Mouse (Mus musculus) neutrophil, adult 5-6 weeks (primary cell): ENCODE results near the gene Myo10. TPM values are rescaled to one million over a fixed set of nuclear protein-coding genes. Genes with fewer than 3 reads are reported as not detected.

Experiments
- ATAC-seq: fragments of 151-379, 151-347 bp; 2 replicates; pipeline ENCODE4 v1.8.0; 2017; ENCODE audit warnings: mild to moderate bottlenecking, moderate TSS enrichment; ENCODE audit not compliant: insufficient number of reproducible peaks, poor library complexity, low FRiP score, severe bottlenecking; ENCODE audit errors: extremely low read depth
- total RNA-seq: library from RNA; stranded (forward); fragments of 200-1000 nt; gene quantifications from 2 replicates; pipeline ENCODE4 v1.2.3, GENCODE M21; 2017

Myo10 gene
- total RNA-seq, 1 experiment from 2014 or later: 1.2 TPM

DNA sequence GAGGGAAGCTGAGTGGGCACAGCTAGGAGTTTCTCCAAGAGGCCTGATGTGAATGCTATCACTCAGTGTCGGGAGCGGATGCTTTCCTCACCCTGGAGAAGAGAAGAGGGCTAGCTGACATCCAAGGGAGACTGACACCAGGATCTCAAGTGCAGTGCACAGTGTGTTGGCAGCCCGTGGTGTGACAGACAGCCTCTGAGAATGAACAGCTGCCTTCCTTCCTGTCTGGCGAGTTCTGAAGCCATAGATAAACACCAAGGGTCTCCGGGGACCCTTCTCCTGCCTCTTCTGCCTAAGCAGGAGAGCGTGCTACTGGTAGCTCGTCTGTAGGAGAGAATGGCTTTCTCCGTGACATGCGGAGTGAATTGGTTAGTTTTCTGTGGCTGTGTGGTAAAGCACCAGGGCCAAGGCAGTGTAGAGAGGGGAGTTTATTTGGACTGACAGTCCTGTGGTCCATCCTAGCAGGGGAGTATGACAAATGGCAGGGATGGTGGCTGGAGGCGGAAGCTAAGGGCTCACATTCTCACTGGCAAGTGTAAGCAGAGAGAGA lies 58.0 kb downstream of the Myo10 start:
- no peak for ATAC-seq

GRCm38 (mm10) chr15:25682953-25683507 lies 60.7 kb downstream of the Myo10 start:
- no peak for ATAC-seq

- no peak for ATAC-seq
Observed at GRCm38 (mm10) chr15:25685186-25685585, 62.9 kb downstream of the Myo10 start.

DNA sequence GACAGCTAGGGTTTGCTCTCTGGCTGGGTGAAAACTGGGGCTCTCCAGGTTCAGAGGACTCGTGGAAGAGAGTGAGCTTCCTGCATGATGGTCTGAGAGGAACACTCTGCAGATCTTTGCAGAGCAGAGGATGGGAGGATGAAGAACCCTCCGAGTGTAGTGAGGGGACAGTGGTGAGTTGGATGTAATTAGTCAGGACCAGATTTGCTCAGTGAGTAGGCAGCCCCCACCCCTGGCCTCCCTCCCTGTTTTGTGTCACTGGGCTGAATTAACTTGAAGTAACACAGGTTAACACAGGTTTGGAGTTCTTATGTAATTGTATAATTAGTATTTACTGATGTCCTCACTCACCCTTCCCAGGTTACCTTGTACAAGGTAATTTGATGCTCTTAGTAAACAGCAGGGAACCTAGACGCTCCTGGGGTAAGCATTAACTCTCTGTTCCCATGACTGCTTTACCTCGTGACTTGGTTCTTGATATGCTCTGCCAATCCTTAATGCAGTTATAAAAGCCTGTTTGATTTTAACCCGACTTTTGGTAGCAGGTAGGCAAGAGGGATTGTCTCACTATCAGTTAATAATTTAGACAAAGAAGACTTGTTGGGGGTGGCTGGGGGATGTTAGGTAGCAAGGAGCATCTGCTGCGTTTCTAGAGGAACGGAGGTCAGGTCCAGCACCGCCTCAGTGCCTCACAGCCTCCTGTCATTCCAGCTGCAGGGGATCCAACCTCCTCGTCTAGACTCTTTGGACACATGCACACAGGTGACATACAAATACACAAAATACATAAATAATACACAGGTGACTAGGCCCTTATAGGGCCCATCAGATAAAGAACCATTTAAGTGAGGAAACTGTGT lies 66.3 kb downstream of the Myo10 start:
- ATAC-seq: no peak

- no peak for ATAC-seq
Observed at GRCm38 (mm10) chr15:25689477-25689876, 67.2 kb downstream of the Myo10 start.

DNA sequence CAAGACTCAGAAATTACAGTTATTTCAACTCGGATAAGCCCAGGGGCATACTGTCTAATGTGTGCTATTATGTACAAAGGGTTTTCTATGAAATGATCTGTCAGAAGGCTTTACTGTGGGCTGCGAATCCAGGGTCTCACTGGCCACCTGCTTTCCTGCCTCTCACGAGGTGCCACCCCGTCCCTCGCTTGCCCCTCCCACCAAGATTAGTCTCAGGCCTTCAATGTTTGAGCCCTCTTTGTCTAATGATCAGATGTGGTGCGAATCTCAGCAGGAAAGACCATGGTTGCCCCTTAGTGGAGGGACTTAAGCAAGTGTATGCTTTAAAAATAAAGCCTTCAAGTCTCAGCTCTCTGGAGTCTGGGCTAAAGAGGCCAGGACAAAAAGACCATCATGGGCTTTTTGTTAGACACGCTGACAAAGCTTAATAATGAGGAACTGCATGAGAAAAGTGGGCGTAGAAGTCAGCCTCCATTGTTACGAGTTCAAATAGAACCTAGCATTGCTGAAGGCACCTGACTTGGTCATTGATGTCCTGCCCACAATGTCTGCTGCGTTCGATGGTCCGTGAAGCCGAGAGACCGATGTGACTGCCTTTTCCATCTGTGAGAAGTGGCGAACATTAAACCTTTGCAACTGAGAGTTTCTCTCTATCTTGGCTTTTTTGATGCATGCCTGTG lies 67.9 kb downstream of the Myo10 start:
- no peak for ATAC-seq

DNA sequence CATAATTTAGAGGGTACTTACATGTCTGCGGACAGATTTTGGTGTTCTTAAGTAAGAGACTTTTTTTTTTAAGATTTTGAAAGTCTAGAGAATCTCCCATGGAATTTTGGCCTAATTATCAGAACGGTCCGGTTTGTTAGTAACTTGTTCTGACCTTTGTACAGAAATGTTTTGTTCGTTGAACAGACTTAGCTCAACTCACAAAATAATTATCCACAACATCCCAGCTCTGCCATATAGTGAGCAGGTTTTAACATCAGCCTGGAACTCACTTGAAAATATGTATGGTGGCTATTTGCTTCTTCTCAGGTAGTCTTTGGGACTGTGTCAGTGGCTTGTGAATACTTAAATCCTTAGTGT lies 68.4 kb downstream of the Myo10 start:
- no peak for ATAC-seq

DNA sequence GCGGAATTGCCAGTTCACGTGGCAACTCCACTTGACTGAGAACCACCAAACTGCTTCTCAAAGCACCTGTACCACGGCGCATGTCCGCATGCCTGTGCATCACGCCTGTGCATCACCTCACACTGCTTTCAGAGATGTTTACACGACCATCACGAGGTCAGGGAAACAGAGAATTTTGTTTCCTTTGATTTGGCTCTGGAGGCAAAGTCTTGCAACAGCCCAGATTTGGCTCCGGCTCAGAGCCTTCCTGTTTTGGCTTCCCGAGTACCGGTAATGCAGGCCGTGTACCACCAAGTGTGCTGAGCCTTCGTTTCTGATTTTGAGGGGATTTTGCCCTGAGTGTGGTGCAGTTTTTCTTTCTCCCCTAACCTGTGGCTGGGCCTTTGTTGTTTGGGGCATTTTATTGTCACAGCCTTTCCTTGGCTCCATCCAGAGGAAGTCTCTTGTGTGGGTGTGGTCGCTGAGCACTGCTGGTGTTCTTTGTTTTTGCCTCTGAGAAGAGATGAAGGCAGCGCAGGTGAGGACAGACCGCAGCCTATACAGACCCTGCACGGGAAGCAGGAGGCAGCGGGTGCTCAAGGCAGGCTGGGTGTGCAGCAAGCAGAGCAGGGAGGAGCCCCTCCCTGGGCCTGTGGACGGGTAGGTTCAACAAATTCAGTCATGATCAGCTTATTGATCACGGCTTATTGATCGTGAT lies 70.1 kb downstream of the Myo10 start:
- ATAC-seq: no peak

GRCm38 (mm10) chr15:25693708-25694107 lies 71.4 kb downstream of the Myo10 start:
- ATAC-seq: no peak

- ATAC-seq: no peak
Observed at GRCm38 (mm10) chr15:25694749-25695148, 72.4 kb downstream of the Myo10 start.

GRCm38 (mm10) chr15:25695253-25695652 lies 72.9 kb downstream of the Myo10 start:
- no peak for ATAC-seq

- ATAC-seq: no peak
Observed at GRCm38 (mm10) chr15:25695883-25696282, 73.6 kb downstream of the Myo10 start.

DNA sequence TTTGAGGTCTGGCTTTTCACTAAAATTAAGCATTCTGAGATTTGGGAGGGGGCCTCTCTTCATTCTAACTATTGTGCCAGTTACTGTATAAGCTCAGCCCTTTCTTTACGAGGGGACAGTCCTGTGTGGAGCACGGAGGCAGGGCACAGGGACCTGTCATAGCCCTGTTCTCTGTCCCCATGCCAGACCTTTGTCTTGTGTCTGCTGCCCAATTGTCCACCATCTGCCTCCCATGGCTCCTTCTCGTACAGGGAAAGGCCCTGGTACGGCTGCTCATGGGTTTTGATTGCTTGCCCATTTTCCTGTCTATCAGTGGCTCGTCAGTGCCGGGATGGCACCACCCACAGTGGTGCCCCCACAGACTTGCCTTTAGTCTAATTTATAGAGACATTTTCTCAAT lies 74.3 kb downstream of the Myo10 start:
- no peak for ATAC-seq

GRCm38 (mm10) chr15:25699032-25699557 lies 76.8 kb downstream of the Myo10 start:
- no peak for ATAC-seq

GRCm38 (mm10) chr15:25702602-25703001 lies 80.3 kb downstream of the Myo10 start:
- no peak for ATAC-seq

DNA sequence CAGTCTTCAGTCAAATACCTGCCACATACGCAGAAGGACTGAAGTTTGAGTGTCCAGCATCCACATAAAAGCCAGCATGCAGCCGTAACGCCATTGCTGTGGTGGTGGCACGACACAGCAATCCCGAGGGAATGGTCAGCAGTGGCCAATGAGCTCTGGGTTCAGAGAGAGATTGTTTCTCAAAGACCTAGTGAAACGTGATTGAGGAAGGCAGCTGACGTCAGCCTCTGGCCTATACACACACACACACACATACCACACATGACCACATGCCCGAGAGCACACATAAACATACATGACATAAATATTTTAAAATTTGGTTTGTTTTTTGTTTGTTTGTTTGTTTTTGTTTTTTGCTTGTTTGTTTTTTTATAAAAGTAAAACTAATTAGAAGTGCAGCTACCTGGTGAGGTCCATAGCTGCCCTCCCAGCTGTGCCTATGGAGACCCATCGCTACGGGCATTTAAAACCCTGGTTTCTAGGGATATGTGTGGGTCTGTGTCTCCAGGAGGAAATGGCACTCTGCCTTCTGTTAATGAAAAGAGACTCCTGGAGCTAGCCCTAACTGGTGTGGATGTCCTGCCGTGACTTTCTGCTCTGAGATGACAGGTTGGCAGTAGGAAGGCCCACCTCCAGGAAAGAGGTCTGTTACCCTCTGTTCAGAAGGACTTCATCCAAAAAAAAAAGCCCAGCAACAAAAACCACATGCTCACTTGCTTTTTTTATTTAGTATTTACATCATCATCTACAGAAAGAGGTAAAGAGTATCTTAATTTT lies 82.7 kb downstream of the Myo10 start:
- ATAC-seq: no peak

DNA sequence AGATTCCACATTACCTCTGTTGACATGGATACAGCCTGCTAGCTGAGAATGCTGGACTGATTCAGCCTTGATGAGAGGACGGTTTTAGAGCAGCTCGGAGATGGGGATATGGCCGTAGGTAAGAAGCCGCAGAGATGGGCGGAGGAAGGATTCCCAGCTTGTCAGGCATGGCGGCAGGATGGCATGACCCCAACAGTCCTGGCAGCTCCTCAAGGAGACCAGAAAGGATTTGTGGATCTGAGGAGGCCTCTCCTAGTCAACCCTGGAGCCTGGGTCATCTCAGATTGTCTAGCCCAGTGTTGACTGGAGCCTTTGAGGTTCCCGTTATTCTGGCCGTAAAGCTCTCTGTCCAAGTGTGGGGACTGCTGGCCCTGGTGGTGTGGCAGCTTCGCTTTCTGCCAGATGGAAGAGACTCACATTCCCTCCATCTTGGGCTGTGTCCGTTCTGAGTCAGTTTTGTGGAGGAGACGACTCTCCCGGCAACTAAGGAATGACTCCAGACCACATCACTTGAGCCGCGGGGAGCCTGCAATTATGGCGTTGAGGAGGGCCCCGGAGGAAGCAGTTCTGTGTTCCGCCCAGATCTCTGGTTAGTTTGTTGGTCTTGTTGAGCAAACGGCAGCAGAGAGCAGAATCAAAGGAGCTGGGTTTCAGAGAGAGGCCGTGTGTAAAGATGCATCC lies 84.7 kb downstream of the Myo10 start:
- ATAC-seq: no peak

DNA sequence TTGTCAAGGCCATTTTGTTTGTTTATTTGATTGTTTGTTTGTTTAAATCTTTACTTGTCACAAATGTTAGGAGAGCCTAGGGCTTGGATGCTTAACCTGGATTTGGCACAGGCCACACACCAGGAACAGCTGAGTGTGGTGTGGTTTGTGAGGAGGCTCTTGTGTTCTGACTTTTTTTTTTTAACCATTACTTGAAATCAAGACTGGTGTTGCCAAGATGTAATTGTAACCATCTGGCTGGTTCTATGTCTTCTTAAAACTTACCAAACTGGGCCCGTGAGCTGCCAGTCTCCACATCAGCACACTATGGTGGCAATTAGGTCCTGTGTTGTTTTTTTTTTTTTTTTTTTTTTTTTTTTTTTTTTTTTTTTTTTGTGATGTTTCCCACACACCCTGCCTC lies 85.6 kb downstream of the Myo10 start:
- no peak for ATAC-seq
